Mouse (Mus musculus) liver, postnatal 0 days (tissue): ENCODE data around the gene Slc39a11.

Experiments
- CTCF ChIP-seq: sonication (generic); IDR thresholded peaks from 2 replicates; pipeline ENCODE4 v1.5.1; 2016; ENCODE audit warnings: antibody characterized with exemption, low read depth
- EP300 ChIP-seq: IDR thresholded peaks from 2 replicates; pipeline ENCODE4 v1.6.1; 2016; ENCODE audit warnings: antibody characterized with exemption, low read depth, mild to moderate bottlenecking

DNA sequence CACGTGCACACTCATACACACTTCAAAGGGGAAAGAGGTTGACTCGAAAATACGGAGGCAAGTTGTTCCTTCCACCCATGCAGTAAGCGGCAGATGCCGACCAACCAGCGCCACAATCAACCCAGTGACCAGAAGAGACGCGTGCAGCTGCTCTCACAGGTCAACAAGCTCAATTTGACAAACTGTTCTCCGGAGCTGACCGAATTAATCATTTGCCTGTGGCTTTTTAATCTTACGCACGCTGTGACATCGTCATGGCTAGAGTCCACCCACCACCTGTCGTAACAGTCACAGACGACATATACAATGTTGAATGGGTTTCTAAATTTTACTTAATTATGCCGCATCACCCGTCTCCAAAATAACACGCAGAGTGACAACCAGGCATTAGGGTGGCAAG lies 124.1 kb downstream of the Slc39a11 start:
- no peak for TF ChIP-seq CTCF
- TF ChIP-seq EP300: no peak
